Mouse (Mus musculus): ENCODE measurements at regions not wholly inside any gene's neighbourhood (a gene's known extent, or its start where the extent isn't known, plus 50 kb on each side); places are given as distances from the start of the nearest gene placed in this dataset.
"Not testable (repeated sequence)": the region's sequence is repeated elsewhere in the genome, so short reads cannot be mapped to it uniquely, and the experiment has no call there.

DNA sequence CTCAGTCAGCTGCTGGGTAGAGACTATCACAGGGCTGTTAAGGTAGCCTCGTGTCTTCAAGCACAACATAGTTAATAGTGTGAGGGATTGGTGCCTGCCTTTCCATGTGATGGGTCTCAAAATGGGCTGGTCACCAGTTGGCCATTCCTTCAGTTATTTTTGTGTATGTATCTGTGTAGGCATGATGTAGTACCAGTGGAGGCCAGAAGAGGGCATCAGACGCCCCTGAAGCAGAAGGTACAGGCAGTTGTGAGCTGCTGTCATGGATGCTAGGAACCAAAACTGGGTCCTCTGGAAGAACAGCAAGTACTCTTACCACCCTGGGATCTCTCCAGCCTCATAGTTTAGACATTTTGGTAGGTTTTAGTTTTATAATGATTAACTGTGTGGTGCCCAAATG is 228.9 kb upstream of the 1700056E22Rik start:
- ATAC-seq (replicated peaks; ENCODE audit: low FRiP score, poor library complexity, severe bottlenecking): no peak; the same call in 1 of the 2 replicates

DNA sequence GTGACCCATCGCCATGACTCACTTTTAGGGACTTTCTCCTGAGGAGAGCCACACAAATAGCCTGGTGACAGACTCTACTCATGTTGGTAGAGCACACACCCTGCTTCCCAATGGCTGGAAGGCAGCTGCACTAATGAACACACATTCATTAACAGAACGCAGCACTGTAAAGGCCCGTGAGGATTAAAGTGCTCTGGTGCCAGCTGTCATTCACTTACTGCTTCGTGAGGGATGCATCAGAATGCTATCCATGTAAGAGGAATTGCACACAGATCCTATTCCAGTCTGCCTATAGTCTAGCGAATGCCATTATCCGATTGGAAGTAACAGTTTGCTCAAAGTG is 227.3 kb upstream of the 1700056E22Rik start:
- no peak for ATAC-seq (replicated peaks; ENCODE audit: low FRiP score, poor library complexity, severe bottlenecking)

DNA sequence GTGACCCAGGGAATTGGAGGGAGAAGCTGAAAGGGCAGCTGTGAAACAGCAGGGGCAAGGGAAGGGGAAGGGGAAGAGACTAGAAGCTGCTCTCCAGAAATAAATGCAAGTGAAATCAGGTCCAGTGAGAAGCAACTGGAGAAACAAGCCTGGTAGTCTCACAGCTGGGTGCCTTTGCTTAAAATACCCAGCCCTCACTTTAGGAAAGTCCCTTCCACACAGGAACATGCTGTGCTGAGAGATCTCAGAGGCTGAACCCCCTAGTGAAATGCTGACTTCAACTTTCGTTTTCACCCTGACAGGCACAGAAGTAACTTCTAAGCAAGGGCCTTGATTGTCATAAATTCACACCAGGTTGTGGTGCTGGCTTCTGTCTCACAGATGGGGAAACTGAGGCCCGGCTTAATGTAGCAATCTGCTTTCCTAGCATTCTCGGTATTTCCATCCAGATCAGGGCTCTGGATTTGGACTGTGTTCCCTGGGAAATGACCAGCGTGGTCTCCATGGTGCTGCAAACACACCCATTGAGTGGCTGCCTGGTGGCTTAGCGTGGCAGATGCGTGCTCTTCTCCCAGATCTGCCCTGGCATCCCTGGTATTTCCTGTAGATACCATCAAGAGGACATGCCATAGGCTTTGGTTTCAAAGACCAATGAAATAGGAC is 226.8 kb upstream of the 1700056E22Rik start:
- ATAC-seq (replicated peaks; ENCODE audit: low FRiP score, poor library complexity, severe bottlenecking): no peak

DNA sequence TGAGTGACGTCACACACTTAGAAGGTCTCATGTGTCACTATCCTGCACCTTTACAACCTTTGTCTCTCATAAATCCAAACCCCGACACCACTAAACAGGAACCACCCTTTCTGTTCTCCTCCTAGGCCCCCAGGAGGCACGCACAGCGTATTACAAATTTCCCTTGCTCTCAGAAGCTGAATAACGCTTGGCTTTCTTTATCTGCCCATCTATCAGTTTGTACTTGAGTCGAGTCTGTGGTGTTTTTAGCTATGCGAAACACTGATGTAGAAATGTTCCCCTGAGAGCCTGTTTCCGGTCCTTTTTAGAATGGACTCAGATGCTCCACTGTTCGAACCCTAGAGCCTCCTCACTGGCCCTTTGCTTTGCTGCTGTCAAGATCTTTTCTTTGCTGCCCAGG is 225.8 kb upstream of the 1700056E22Rik start:
- ATAC-seq (replicated peaks; ENCODE audit: low FRiP score, poor library complexity, severe bottlenecking): no peak

DNA sequence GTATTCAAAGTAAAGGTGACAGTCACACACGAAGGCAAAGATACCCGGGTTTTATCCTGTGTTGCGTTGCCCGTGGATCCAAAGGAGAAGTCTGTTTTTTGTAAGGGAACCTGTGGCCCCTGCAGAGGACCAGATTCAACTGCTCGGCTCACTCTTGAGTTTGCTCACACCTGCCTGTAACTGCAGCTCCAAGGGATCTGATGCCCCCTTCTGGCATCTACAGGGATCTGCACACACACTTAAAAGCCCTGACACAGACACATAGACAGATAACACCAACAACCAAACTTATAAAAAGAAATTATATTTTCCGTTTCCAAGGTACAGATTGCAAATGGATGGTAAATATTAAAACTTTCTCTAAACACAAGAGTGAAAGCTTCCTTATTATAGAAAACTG is 223.3 kb upstream of the 1700056E22Rik start:
- no peak for ATAC-seq (replicated peaks; ENCODE audit: low FRiP score, poor library complexity, severe bottlenecking)

DNA sequence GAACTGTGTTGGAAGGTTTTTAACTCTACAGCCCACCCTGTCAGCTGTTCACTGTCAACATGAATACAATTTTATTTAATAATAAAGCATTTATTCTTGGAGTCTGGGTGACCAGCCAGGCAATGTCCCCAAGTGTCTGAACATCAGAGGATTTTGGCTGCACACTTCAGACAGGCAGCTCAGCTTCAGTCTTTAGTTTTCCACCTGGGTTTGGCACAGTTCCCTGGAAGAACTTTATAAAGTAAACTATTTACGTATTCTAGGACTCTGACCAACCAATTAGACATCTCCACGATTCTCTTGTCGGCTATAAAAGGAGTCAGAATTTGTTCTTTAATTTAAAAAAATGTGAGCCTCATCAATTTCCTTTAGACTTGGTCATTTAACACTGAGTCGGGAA is 220.8 kb upstream of the 1700056E22Rik start:
- ATAC-seq (replicated peaks; ENCODE audit: low FRiP score, poor library complexity, severe bottlenecking): no peak

DNA sequence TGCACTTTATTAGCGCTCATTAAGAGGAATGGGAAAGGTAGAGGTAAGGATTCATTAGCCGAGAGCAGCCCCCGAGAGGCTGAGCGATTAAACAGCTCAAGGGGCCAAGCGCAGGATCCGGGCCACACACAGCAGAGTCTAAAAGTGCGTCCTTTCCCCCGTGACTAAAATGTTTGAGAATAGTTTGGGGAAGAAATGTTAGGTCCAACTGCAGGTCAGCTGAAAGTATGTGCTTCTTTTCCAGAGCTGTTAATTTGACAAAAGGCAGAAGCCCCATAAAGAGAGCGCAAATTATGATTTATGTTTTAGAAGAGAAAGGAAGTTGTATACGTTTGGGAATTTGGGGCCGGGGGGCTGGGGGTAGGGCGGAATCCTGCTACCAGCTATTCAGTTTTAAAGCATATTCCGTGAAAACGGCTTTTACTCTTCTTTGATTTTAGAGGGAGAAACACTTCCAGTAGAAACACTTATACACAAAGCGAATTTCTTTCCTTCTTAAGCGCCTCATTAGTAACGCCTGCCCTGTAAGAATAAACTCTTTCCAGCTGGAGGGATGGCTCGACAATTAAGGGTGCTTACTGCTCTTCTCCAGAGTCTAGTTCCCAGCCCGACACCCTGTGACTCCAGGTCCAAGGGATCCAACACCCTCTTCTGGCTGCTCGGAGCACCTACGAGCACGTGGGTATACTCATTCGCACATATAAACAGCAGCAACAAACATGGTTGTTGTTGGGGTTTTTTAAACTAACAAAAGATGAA is 210.8 kb upstream of the 1700056E22Rik start:
- ATAC-seq (replicated peaks; ENCODE audit: low FRiP score, poor library complexity, severe bottlenecking): no peak

DNA sequence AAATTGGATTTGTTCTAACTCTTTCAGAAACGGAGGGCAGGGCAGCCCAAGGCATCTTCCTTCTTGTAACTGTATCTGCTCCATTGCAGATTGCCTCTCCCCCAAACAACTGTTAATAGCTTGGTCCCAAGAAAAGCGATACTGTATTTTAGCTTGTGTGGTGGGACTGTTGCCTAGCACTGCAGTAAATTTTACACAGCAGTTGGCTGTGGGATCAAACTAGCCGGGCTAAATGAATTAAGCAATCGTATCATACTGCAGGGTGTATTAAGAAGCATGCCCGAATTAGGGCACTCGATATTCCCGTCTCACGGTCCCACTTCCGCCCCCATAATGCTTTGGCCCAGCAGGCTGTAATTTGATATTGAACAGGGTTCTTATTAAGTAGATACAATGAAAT is 210.2 kb upstream of the 1700056E22Rik start:
- no peak for ATAC-seq (replicated peaks; ENCODE audit: low FRiP score, poor library complexity, severe bottlenecking)

DNA sequence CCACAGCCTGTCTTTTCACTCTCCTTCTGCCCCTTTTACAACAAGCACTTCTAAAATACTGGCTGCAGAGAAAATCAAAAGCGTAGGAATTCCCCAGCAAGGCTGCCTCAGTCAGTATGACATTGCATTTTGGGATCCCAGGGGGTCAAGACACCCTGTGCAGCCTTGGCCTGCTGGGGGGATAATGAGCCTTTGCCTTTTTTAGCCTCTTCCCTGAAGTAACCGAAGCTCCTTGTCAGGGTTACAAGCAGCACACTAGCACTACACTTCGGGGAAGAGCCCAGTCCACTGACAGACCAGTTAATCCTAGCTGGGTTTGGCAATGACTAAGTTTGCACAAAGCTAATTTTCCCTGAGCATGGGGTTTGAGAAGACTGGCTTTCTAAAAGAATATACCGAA is 207.7 kb upstream of the 1700056E22Rik start:
- no peak for ATAC-seq (replicated peaks; ENCODE audit: low FRiP score, poor library complexity, severe bottlenecking)

DNA sequence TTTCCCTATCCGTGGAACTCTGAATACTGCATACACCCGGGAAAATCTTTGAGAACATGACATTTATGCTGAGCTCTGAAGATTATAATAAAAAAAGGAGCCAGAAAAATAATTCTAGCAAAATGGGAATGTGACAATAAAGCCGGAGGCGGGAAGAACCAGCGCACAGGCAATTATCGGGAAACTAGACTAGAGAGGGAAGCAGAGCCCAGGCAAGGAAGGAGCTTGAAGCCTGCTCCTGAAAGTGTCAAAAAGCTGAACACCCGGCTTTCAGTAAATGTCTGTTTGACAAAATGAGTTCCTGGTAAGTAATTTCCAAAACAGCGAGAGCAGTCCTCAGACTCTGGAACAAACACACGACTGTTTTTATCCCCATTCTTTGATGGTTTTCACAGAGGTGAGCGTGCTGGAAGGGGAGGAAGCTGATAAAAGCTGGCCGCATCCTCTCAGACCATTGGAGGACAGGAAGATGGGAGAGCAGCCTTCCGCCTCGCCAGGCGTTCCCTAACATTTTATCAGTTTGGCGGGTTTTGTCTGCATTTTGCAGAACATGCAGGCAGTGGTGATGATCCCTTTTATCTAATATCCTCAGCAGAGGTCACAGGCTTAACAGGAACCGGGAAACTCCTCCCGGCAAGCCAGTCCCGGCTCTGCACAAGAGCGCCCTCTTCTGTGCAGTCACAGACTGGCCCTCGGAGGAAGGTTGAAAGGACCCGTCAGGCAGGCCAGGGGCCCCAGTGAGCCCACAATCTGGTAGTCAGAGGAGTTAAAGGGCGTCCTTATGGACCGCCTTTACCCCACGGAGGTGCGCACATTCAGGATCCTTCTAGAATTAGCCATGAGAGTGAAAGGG is 201.3 kb upstream of the 1700056E22Rik start:
- ATAC-seq (replicated peaks; ENCODE audit: low FRiP score, poor library complexity, severe bottlenecking): no peak

DNA sequence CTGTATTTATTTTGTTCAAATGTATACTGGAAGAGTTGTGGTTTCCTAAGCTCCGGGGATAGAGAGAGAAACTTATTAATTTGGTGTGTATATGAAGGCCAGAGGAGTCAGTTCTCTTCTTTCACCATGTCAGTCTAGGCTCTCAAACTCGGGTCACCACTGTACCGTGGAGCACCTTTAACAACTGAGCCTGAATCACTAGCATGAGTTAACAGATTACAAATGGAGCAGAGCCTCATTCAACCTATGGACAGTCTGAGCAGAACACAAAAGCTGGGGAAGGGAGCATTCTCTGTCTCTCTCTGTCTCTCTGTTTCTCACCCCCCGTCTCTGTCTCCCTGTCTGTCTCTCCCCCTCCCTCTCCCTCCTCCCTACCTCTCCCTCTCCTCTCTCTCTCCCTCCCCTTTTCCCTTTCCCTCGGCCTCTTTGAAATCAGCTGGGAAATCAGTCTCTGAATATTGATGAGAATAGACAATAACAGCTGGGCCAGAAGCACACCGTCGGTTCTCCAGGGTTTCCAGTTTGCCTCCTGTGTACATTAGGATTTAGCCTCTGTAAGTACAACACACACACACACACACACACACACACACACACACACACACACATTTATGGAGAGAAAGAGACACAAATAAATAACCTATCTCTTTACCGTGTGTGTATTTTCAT is 200.4 kb upstream of the 1700056E22Rik start:
- ATAC-seq (replicated peaks; ENCODE audit: low FRiP score, poor library complexity, severe bottlenecking): no peak

DNA sequence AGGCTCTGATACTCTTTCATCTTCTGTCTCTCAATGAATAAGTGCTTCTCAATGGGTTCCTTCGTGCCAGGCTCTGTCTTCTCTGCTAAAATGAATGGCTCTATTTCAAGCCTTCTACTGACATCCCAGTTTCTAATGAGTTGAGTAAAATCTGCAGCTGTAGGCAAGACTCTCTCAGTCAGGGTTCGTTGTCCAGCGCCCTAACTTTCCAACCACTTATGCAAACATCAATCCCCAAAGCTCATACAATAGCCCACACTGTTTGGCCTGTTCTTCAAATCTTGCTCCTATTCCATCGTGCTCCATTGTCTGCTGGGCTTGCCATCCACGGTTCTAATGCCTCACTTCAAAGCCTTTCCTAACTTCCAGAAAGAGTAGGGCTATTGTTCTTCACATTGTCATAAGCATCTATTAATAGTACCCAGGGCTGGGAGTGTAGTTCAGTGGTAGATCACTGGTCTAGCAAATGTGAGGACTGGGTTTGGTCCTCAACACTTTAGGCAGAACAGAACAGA is 199.7 kb upstream of the 1700056E22Rik start:
- no peak for ATAC-seq (replicated peaks; ENCODE audit: low FRiP score, poor library complexity, severe bottlenecking)

DNA sequence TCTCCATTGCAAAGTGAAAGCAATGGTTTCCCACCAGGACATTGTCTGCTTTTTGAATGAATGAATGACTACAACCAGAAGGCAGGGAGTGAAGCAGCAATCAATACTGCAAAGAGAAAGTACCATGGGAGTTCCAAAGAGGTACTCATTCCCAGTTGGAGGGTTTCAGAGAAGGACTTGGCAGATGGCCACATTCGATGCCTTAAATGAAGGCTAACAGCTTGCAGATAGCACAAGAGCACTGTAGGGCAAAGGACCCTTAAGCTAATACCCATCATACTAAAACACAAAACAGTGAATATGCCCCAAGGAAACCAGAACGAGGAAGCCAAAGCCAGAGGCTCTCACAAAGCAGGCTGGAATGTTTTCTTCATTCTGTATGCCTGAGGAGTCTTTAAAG is 188.2 kb upstream of the 1700056E22Rik start:
- no peak for ATAC-seq (replicated peaks; ENCODE audit: low FRiP score, poor library complexity, severe bottlenecking)

DNA sequence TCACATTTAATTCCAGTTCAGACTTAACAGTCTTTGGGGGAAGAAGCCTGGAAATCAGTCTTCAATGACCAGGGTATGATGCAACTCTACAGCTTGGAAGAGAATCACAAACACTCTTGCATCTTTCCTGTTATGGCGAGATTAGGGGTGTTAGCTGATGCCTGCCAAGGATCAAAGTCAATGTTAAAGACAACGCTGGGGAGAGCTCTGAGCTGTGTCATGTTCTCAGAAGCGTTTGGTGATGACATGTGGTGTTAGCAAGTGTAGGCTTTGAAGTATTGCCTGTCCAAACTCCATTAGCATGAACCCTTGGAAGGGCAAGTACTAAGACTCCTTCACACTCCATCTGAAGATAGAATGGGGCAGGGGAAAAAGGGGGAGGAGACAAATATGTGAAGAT is 187.7 kb upstream of the 1700056E22Rik start:
- no peak for ATAC-seq (replicated peaks; ENCODE audit: low FRiP score, poor library complexity, severe bottlenecking)

DNA sequence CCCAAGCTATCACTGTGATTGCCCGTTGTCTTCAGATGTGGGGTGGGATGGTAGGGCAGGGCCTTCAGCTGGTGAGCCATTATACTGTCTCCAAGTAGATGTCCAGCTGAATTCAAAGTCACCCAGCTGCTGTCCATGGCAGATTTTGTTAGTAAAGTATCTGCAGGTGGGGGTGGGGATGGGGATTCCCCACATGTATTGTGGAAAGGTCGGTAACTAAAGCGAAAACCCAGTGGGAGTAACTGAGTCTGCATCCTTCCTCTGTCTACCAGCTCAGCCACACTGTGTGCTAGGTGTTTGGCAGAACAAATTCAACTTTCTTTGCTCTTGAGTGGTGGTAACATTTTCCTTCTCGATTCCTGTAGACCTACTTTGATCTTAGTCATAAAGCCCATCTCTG is 163.2 kb upstream of the 1700056E22Rik start:
- no peak for ATAC-seq (replicated peaks; ENCODE audit: low FRiP score, poor library complexity, severe bottlenecking)

DNA sequence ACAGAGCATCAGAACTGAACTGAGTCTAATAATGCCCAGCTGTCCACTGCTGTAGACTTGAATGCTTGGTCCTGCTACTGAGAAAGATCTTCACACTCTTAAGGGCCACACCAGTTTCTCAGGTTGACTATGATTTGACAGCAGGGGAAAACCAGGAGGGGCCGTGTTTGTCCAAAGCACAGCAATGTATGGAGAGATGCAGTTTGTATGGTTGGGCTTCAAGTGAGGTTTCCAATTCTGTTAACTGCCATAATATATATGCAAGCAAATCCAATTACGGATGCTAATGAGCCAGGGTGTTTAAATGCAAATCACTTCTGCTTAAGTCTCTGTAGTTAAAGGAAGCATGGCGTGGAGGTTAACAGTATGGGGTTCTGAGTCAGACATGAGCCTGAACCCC is 157.2 kb upstream of the 1700056E22Rik start:
- ATAC-seq (replicated peaks; ENCODE audit: low FRiP score, poor library complexity, severe bottlenecking): no peak

DNA sequence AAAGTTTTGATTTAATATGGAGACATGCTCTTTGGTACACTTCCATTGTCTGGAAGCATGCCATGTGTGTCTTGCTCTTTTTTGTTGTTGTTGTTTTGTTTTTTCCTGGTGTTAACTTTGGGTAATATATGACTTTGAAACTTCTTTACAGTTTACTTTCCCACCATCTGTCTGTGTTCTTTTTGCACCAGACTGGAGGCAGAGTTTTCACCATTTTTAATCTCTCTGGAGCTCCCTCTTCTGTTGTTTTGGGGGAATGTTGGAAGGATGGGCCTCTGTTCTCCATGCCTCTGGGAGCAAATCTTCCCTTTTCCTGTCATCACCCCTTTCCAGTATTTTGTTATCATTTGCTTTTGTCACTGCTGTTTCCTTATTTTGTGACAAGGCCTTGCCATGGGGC is 153.5 kb upstream of the 1700056E22Rik start:
- ATAC-seq (replicated peaks; ENCODE audit: low FRiP score, poor library complexity, severe bottlenecking): no peak

DNA sequence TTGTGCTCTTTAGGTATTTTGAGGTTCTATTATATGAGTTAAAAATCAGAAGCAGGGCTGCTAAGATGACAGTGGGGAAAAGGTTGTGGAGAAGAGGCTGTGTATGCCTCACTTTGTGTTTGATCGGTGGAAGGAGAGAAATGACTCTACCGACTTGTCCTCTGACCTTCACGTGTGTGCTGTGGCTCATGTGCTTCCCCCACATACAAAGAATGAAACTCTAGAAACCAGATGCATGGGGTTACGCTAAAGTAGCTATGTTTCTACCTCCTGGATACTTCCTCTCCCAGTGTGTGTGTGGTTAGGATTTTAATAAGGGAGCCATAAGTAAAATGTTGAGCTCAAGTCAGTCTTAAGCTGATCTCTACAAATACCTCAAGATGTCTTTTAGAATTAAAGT is 148.1 kb upstream of the 1700056E22Rik start:
- no peak for ATAC-seq (replicated peaks; ENCODE audit: low FRiP score, poor library complexity, severe bottlenecking)

DNA sequence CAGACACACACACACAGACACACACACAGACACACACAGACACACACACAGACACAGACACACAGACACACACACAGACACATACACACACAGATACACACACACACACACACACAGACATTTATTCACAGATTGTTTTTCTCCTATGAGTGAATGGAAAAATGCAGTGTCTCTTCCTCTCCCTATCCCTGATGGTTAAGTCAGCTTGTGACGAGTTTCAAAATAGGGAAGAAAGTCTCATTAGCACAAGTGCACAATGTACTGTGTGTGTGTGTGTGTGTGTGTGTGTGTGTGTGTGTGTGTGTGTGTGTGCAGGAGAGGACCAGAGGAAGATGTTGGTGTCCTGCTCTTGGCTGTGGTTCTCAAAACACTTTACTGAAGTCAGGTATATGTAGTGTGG is 140.3 kb upstream of the 1700056E22Rik start:
- not testable (repeated sequence) for ATAC-seq (replicated peaks; ENCODE audit: low FRiP score, poor library complexity, severe bottlenecking)

DNA sequence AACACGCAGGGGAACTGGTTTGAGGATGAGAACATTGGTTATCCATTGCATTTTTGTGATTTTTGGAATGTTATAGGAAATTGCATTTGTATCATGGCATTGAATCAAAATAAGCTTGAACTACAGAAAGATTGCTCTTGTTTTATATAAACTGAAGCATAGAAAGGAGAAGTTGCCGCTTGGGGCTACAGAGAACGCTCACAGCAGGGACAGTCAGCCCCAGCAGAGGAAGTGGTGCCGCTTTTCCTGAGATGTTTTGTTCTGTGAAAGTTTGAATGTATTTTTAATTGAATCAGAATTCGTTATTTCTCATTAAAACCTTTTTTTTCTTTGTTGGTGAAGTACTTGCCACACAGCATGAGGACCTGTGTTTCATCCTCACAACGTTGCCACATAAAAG is 139.6 kb upstream of the 1700056E22Rik start:
- ATAC-seq (replicated peaks; ENCODE audit: low FRiP score, poor library complexity, severe bottlenecking): no peak
